Mouse (Mus musculus) kidney, adult 9 months (tissue): ENCODE results near the gene Aldh6a1.

ENCODE experiments used
- DNase-seq: peaks from one replicate; pipeline ENCODE4 v3.0.0; 2022

Gene Aldh6a1

GRCm38 (mm10) chr12:84450718-84451646, at the start of gene Aldh6a1, which contains the start of gene Lin52:
TSS of gene Aldh6a1 (minus strand) at chr12:84451004.
TSS of gene Lin52 (plus strand) at chr12:84451422.
- peak; percentile 100 for DNase-seq

GRCm38 (mm10) chr12:84496795-84497194, 46.0 kb upstream of the Aldh6a1 start:
- DNase-seq = no peak

GRCm38 (mm10) chr12:84487324-84488056, 36.7 kb upstream of the Aldh6a1 start:
- peak; percentile 19 for DNase-seq

DNA sequence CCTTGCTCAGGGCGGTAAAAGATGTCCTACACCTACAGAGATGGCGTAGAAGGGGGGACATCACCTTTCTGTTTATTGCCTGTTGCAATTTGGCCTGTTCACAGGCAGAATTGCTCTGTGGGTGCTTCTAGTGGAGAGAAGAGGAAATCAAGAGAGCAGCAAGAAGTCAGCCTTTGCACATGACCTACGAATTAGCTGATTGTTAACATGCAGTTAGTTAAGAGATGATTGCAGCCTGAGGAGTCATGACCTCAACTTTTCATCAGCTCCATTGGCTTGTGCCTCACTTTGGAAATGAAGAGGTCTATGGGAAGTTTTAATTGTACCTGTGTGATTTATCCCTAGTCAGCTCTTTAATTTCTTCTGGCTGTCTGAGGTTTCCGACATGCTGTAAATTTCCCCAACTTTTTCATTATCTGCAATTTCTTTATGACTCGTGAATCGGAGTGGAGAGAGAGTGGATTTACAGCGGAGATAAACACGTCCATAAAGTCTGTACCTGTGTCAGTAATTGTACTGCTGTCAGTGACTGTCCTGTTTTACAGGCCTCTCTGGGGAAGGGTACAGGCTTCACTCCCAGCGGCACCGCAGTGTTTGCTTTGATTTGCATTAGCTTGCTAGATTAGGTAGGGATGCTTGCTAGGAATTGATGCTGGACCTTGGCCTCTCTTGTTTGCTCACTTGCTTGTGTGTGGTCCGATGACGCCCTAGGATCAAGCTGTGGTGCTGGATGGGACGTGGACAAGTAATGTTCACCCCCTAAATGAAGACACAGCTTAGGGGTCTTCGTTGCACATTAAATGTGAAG, 32.2 kb upstream of the Aldh6a1 start:
- no peak for DNase-seq

DNA sequence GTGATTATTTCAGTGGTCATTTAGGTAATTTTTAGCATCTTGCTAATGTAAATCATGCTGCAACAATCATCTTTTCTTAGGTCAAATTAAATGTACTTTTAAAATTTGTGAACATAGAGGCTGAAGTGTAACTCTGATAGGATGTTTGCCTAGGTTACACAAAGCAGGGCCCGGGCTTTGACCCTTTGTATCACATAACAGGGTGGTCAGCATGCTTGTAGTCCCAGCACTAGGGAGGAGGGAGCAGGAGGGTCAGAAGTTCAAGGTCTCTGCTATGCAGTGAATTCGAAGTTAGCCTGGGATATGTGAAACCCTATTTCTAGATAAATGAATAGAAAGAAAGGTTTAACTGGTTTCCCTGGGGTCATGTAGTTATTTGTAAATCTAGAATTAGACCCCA, 30.4 kb upstream of the Aldh6a1 start:
- DNase-seq = no peak

GRCm38 (mm10) chr12:84478937-84479336, 28.1 kb upstream of the Aldh6a1 start:
- DNase-seq = peak; percentile 14

DNA sequence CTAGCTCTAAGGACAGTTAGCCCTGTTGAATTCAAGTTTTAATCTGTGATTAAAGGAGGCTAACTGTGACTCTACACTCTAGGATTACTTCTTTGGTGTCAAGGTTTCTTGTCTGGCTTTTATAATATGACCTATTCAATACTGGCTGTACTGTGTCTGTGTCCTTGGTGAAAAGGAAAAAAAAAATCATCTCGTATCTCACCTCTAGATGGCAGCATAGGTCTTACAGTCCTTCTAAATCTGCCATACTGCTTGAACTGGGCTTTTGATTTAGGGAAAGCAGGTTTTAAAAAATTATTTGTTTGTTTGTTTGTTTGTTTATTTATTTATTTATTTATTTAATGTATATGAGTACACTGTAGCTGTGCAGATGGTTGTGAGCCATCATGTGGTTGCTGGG, 17.9 kb upstream of the Aldh6a1 start:
- peak; percentile 73 for DNase-seq

DNA sequence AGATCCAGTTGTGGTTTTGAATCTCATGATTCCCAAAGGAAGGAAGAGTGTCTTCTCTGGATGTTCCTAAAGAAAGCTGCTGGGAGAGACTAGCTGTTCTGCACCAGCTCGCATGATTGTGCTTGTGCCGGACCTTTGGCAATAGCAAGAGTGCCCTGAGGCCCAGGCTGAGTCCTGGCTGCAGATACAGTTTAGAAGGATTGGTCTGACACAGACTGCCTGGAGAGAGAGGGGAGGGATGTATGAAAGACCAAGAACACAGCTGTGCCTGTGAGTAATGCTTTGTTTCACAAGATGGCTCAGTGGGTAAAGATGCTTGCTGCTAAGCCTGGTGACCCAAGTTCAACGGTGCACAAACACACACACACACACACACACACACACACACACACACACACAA, 12.1 kb upstream of the Aldh6a1 start:
- DNase-seq = no peak

GRCm38 (mm10) chr12:84461416-84461815, 10.6 kb upstream of the Aldh6a1 start:
- DNase-seq = no peak

GRCm38 (mm10) chr12:84459845-84460244, 9.0 kb upstream of the Aldh6a1 start:
- DNase-seq = no peak

DNA sequence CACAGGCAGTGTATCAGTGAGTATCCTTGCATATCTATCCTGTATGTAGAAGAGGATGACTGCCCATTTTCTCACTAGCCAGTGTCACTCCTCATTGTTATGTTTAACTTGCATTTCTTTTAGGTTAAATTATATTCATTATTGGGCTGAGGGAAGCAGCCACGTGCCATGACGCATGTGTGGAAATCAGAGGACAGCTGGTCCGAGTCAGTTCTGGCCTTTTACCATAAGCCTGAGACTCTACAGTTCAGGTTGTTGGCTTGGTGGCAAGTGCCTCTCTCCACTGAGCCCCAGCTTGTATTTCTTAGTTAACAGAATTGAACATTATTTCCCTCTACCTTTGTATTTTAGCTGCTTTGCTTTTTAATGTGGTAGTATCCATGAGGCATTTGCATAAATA, 6.1 kb upstream of the Aldh6a1 start:
- no peak for DNase-seq

- no peak for DNase-seq
These were observed 997 bp upstream of the Aldh6a1 start for GRCm38 (mm10) chr12:84451801-84452200.

GRCm38 (mm10) chr12:84450351-84450717, 470 bp downstream of the Aldh6a1 start:
- peak; percentile 84 for DNase-seq

DNA sequence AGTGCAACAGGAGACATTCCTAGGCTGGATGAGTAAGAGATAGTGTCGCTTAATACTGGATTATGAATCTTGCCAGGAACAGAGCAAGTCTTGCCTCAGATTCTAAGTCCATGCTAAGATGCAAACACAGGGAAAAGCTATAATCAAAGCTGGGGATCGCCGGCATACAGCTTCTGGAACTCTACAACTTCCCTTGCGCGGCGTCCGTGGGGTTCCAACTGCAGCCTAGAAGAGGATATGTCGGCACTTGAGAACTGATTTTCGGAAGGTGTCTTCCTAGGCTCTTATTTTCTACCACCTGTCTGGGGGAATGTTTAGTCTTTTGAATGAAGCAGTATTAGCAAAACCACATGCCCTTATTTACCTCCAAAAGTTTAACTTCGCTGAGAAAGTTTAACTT, 917 bp downstream of the Aldh6a1 start:
- DNase-seq = peak; percentile 41

DNA sequence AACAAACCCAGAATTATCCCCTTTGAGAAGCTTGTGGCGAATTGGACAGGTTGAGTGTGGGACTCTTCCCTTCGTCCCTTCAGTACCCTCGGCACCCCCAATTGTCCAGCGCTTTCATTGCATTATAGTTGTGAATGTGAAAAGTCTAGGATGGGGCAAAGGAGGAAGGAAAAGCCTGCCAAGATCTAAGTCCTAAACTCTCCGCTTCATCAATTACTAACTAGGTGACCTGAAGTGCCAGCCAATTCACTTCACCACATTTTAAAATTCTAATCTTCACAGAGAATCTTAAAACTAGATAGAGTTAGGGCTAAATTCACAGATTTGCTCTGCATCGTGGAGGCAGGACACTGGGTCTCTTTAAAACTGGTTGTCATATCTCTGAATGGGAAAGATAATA, 2.6 kb downstream of the Aldh6a1 start:
- DNase-seq = peak; percentile 74

DNA sequence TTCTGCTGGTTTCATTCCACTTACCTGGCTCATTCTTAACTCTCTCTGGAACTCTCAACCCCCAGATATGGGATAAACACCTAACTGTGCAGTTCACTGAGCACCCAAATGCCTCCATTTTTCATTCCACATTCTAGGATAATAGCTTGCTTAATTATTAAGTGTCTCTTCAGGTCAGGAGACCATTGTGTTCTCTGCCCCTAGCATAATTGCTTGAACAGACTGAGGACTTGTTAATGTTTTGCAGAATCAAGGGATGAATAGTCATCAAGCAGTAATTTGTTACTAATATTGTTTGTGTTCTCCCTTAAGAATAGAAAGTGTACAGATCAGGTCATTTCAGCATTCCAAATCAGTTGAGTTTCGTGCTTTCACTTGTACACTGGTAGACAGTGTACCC, 3.4 kb downstream of the Aldh6a1 start:
- DNase-seq = peak; percentile 82

DNA sequence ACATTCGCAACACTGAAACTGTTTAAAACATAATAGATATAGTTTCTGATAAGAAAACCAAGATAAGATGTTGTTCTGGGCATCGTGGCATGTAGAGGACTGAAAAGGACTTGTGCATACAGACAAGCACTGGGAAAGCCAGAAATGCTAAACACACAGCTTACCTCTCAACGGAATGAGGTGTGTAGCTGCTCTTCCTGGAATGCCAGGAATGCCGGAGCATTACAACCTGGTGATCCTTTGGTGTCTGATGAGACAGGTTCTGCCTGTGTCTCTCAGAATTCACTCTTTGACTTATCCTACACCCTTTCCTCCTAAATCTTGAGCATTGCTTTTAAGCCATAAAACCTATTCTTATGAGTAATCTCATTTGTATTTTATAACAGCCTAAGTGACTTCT, 8.3 kb downstream of the Aldh6a1 start:
- DNase-seq = no peak

GRCm38 (mm10) chr12:84438697-84439096, 12.1 kb downstream of the Aldh6a1 start:
- DNase-seq = no peak

DNA sequence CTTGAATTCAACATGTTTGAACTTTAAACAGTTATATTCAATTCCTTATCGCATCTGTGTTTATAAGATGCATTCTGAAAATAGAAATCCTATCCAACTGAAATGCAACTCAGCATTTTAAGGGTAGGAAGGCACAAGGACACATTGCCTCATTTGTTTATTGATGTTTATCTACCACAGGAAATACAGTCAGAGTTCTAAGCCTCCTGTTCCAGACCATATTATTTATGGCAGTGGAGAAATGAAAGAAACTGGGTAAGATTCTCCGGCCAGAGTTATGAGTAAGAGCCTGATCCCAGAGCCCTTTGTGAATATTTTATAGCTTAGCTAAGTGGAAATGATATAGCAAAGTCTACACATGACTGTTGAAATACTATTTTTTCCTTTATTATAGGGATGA, 21.0 kb downstream of the Aldh6a1 start:
- DNase-seq = no peak

DNA sequence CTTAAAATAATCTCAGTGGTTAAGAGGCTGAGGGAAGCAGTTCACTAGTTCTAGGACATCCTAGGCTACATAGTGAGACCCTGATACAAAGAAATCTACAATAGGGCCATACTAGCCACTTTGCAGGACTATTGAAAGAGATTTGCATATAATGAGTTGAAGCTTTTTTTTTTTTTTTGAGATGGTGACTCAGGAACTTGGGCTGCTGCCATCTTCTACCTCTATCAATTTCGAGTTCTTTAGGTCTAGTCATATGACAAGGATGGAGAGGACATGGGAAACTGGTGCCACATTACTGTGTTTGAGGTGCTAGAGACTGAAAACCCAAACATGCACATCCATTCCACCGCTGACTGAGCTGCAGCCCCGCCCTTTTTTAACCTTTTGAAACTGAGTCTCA, 26.8 kb downstream of the Aldh6a1 start:
- DNase-seq = no peak

- DNase-seq = no peak
These were observed 33.2 kb downstream of the Aldh6a1 start for GRCm38 (mm10) chr12:84417605-84417922.

GRCm38 (mm10) chr12:84416834-84417604, 33.8 kb downstream of the Aldh6a1 start, which contains the start of gene Rnf113a2:
TSS of gene Rnf113a2 (plus strand) at chr12:84417196.
- DNase-seq = peak; percentile 82
